Mouse (Mus musculus): ENCODE measurements around the gene Fam169b. TPM values are rescaled to one million over a fixed set of nuclear protein-coding genes. Genes with fewer than 3 reads are reported as not detected.

Gene Fam169b
- total RNA-seq, 2 experiments from 2014 or later: 0.64 to 1.1 TPM

GRCm38 (mm10) chr7:68368948-68369347 lies 95.3 kb downstream of the Fam169b start:
- TF ChIP-seq CTCF (conservative IDR thresholded peaks at IDR 0.05): no peak
- H3K27ac ChIP-seq: no peak overlapping the region

GRCm38 (mm10) chr7:68369694-68370093 lies 96.1 kb downstream of the Fam169b start:
- peak; percentile 86 for TF ChIP-seq CTCF (conservative IDR thresholded peaks at IDR 0.05)
- DNase-seq (ENCODE audit: low spot score in 2 of 2): peak; percentile 59 to 84
- Histone ChIP-seq H3K4me3 (peak overlapping the region; percentile 32; the same call in 1 of the 2 replicates), H3K27ac (no peak overlapping the region)

More at GRCm38 (mm10) chr7:68368948-68369347, 95.3 kb downstream of the Fam169b start:
- no peak overlapping the region for H3K4me3 ChIP-seq
- DNase-seq (ENCODE audit: low spot score in 2 of 2): no peak

- peak; percentile 89 for TF ChIP-seq CTCF (conservative IDR thresholded peaks at IDR 0.05)
- Histone ChIP-seq H3K27ac (no peak overlapping the region), H3K4me3 (peak overlapping the region; percentile 27; the same call in 1 of the 2 replicates)
- DNase-seq (ENCODE audit: low spot score in 2 of 2): peak; percentile 30 to 79
These were observed 100.6 kb downstream of the Fam169b start for GRCm38 (mm10) chr7:68374109-68374857.

- DNase-seq (ENCODE audit: low spot score in 2 of 2): no peak
- H3K27ac ChIP-seq: no peak overlapping the region
- no peak overlapping the region for H3K4me3 ChIP-seq
- no peak for TF ChIP-seq CTCF (conservative IDR thresholded peaks at IDR 0.05)
These were observed 108.5 kb downstream of the Fam169b start for GRCm38 (mm10) chr7:68382187-68382586.

GRCm38 (mm10) chr7:68386767-68387166 lies 113.1 kb downstream of the Fam169b start:
- Histone ChIP-seq H3K27ac (no peak overlapping the region), H3K4me3 (no peak overlapping the region)
- TF ChIP-seq CTCF (conservative IDR thresholded peaks at IDR 0.05): no peak

GRCm38 (mm10) chr7:68395707-68396333 lies 122.2 kb downstream of the Fam169b start:
- DNase-seq (ENCODE audit: low spot score in 2 of 2): no peak

More at GRCm38 (mm10) chr7:68386767-68387166, 113.1 kb downstream of the Fam169b start:
- no peak for DNase-seq (ENCODE audit: low spot score in 2 of 2)

GRCm38 (mm10) chr7:68400516-68400915 lies 126.9 kb downstream of the Fam169b start:
- no peak for TF ChIP-seq CTCF (conservative IDR thresholded peaks at IDR 0.05)
- H3K27ac ChIP-seq: no peak overlapping the region

More at GRCm38 (mm10) chr7:68395707-68396333, 122.2 kb downstream of the Fam169b start:
- Histone ChIP-seq H3K27ac (no peak overlapping the region), H3K4me3 (no peak overlapping the region)
- TF ChIP-seq CTCF (conservative IDR thresholded peaks at IDR 0.05): no peak

GRCm38 (mm10) chr7:68408611-68409010 lies 135.0 kb downstream of the Fam169b start:
- TF ChIP-seq CTCF (conservative IDR thresholded peaks at IDR 0.05): no peak
- no peak for DNase-seq (ENCODE audit: low spot score in 2 of 2)
- Histone ChIP-seq H3K4me3 (no peak overlapping the region), H3K27ac (no peak overlapping the region)

More at GRCm38 (mm10) chr7:68400516-68400915, 126.9 kb downstream of the Fam169b start:
- H3K4me3 ChIP-seq: no peak overlapping the region
- DNase-seq (ENCODE audit: low spot score in 2 of 2): no peak

Other genes with a start within 250 kb of the Fam169b start
- 1 to 10 TPM; 3.2 to 3.6 TPM for gene Pgpep1l, start 9.6 kb upstream of the Fam169b start, total RNA-seq (2021)